Mouse (Mus musculus): ENCODE results near the gene Samhd1.

- TF ChIP-seq CTCF (IDR thresholded peaks at IDR 0.05; ENCODE audit: control insufficient read depth, insufficient read depth, insufficient replicate concordance, low read depth, low read length) (no peak), POLR2A (IDR thresholded peaks at IDR 0.05; ENCODE audit: control insufficient read depth, low read depth, low read length) (no peak)
Measured at GRCm38 (mm10) chr2:157060557-157061305, 74.3 kb downstream of the Samhd1 start.
